Mouse (Mus musculus) MEL (cell line): ENCODE measurements around the gene Golga4.

Source experiments
- CTCF ChIP-seq, 3 experiments: IDR thresholded peaks in 2 of 3; conservative IDR thresholded peaks in 1 of 3; 2 replicates each; pipeline ENCODE4 v1.5.1; 2011 to 2012; ENCODE audit warnings: low read length in 3 of 3, low read depth in 2 of 3, mild to moderate bottlenecking in 2 of 3, improper control_type of control experiment in 1 of 3, inconsistent platforms in 1 of 3, mixed read lengths in 1 of 3, moderate library complexity in 1 of 3; ENCODE audit not compliant: control insufficient read depth in 1 of 3, insufficient read depth in 1 of 3, poor library complexity in 1 of 3, severe bottlenecking in 1 of 3
- MXI1 ChIP-seq: IDR thresholded peaks from 2 replicates; pipeline ENCODE4 v1.6.1; 2011; ENCODE audit warnings: mild to moderate bottlenecking, low read depth, low read length, improper control_type of control experiment

GRCm38 (mm10) chr9:118592585-118593249 is 86.7 kb downstream of the Golga4 start:
- TF ChIP-seq CTCF (IDR thresholded peaks at IDR 0.05 in 2 of 3, conservative IDR thresholded peaks at IDR 0.05 in 1 of 3; ENCODE audit: control insufficient read depth in 1 of 3, insufficient read depth in 1 of 3, low read depth in 2 of 3, low read length in 3 of 3, poor library complexity in 1 of 3, severe bottlenecking in 1 of 3) (no peak), MXI1 (no peak)
